Mouse (Mus musculus): ENCODE results near the gene Omt2b. TPM values are rescaled to one million over a fixed set of nuclear protein-coding genes. Genes with fewer than 3 reads are reported as not detected.

The Omt2b gene
- total RNA-seq, 2 experiments from 2014 or later = not detected

- intact Hi-C loops (cut with DNase I) = no loop called here
Measured at GRCm38 (mm10) chr9:78377546-78377945, 50.2 kb downstream of the Omt2b start.

GRCm38 (mm10) chr9:78378113-78378785 lies 50.9 kb downstream of the Omt2b start, which contains the start of gene Ooep:
Ooep (minus strand) TSS chr9:78378725.
- peak in 1 of 2 experiments; percentile 7 for DNase-seq
- intact Hi-C loops (cut with DNase I) = no loop called here

More at GRCm38 (mm10) chr9:78377546-78377945, 50.2 kb downstream of the Omt2b start:
- no peak for DNase-seq

Other genes with a start within 250 kb of the Omt2b start
- gene Fbxo9, start 218.5 kb upstream of the Omt2b start, total RNA-seq (2021) = 10 to 100 TPM; 88.6 to 90.3 TPM
- 10 to 100 TPM; 21.5 to 23.0 TPM for gene Ick, start 218.4 kb upstream of the Omt2b start, total RNA-seq (2021)
- 10 to 100 TPM; 57.3 to 60.8 TPM for gene Gsta4, start 144.8 kb upstream of the Omt2b start, total RNA-seq (2021)
- gene Gsta1, start 96.9 kb upstream of the Omt2b start, total RNA-seq (2021) = under 1 TPM in 1 of 2 experiments, not detected in 1; 0.55 TPM
- not detected for gene Gm3776, start 70.5 kb upstream of the Omt2b start, total RNA-seq (2021)
- gene Gm10639, start 37.7 kb upstream of the Omt2b start, total RNA-seq (2021) = not detected
- not detected for gene Omt2a, start 12.8 kb upstream of the Omt2b start, total RNA-seq (2021)
- not detected for gene Gsta2, start 28.2 kb downstream of the Omt2b start, total RNA-seq (2021)
- not detected for gene Dppa5a, start 40.6 kb downstream of the Omt2b start, total RNA-seq (2021)
- not detected for gene Ooep, start 51.1 kb downstream of the Omt2b start, total RNA-seq (2021)
- not detected for gene Ddx43, start 68.2 kb downstream of the Omt2b start, total RNA-seq (2021)
- 1 to 10 TPM in 1 of 2 experiments, under 1 TPM in 1; 0.96 to 1.1 TPM for gene Cgas, start 115.6 kb downstream of the Omt2b start, total RNA-seq (2021)
- gene Mto1, start 120.6 kb downstream of the Omt2b start, total RNA-seq (2021) = 10 to 100 TPM; 18.9 to 21.8 TPM
- gene Gm17324, start 121.2 kb downstream of the Omt2b start, total RNA-seq (2021) = not detected
- 1,000 to 10,000 TPM; 3,592 to 3,750 TPM for gene Eef1a1, start 161.6 kb downstream of the Omt2b start, total RNA-seq (2021)

Data from heart, postnatal 10 days (tissue).